Mouse (Mus musculus): Measurements from ENCODE around the gene Brd4.

Gene Brd4

GRCm38 (mm10) chr17:32166687-32167086, 117.8 kb downstream of the Brd4 start, which contains the start of gene Notch3:
TSS of gene Notch3 (minus strand) at chr17:32166852.
- DNase-seq (ENCODE audit: low spot score): no peak

GRCm38 (mm10) chr17:32165803-32166595, 118.5 kb downstream of the Brd4 start:
- DNase-seq (ENCODE audit: low spot score): no peak

- no peak for DNase-seq (ENCODE audit: low spot score)
Observed at GRCm38 (mm10) chr17:32165266-32165802, 119.2 kb downstream of the Brd4 start.

- no peak for DNase-seq (ENCODE audit: low spot score)
Observed at GRCm38 (mm10) chr17:32164780-32165179, 119.7 kb downstream of the Brd4 start.

GRCm38 (mm10) chr17:32163910-32164650, 120.4 kb downstream of the Brd4 start:
- DNase-seq (ENCODE audit: low spot score): no peak

GRCm38 (mm10) chr17:32162112-32162850, 122.2 kb downstream of the Brd4 start:
- DNase-seq (ENCODE audit: low spot score): no peak

- no peak for DNase-seq (ENCODE audit: low spot score)
Observed at GRCm38 (mm10) chr17:32160882-32161281, 123.6 kb downstream of the Brd4 start.

GRCm38 (mm10) chr17:32158841-32159240, 125.7 kb downstream of the Brd4 start:
- no peak for DNase-seq (ENCODE audit: low spot score)

- no peak for DNase-seq (ENCODE audit: low spot score)
Observed at GRCm38 (mm10) chr17:32146718-32147117, 137.8 kb downstream of the Brd4 start.
